Mouse (Mus musculus) heart, postnatal 4 days (tissue): ENCODE measurements around the gene Lzts2. TPM values are rescaled to one million over a fixed set of nuclear protein-coding genes. Genes with fewer than 3 reads are reported as not detected.

Experiments used
- DNase-seq: peaks from one replicate; pipeline ENCODE4 v3.0.0; 2021
- total RNA-seq, 2 experiments: library from RNA; stranded (reverse); gene quantifications; 2 replicates each; pipeline ENCODE4 v1.2.3; 2021

Gene Lzts2
- total RNA-seq, 2 experiments from 2014 or later: 52.6 to 68.0 TPM

DNA sequence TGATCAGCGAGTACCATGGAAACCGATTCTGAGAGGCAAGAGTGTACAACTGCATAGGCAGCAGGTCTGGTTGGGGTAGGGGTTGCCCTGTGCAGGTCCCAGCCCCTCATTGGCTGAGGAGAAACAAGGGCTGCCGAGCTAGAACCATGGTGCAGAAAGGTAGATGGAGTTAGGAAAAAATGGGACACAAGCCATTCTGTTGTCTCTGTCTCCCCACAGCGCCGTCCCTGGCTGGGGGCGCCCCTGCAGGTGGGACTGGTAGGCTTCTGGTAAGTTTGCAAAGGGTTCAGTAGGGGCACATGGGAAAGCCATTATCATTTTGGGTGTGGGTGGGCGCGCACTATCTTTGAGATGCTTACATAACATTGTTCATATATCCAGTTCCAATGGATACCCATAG lies 39.2 kb downstream of the Lzts2 start:
- DNase-seq: no peak

DNA sequence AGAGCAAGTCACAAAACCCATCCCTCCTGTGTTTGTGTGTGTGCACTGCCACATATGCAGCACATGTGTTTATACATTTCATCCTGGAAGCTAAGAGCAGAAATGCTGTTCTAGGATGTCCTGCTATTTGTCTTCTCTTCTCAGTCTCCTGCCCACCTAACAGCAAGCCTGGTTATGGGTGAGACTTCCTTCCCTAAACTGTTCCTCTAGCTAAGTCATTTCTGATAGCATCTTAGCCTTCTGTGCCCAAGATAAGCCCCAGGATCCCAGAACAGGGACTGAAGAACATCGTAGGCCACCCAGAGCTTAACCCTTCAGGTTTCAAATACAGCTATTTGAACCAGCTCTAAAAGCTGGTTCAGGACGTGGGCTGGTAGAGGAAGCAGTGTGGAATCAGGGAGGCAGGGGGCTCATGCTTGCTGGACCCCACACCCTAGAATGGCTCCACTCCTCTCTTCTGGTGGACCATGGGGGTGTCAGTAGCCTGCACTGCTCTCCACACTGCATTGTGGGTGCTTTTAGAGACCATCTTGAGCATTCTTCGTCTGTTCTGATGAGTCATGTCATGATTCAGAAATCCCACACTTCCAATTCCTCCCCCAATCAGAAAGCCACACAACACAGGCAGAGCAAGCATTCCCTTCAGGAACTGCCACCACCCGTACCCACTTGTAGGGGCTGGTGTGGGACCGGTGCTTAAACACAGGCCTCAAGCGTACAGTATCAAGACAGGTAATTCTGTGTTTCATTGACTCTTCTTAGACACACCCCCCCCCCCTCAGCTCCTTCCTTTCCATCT lies 40.9 kb downstream of the Lzts2 start:
- DNase-seq: no peak

- DNase-seq: peak; percentile 43
Observed at GRCm38 (mm10) chr19:45056364-45056763, 42.1 kb downstream of the Lzts2 start.

DNA sequence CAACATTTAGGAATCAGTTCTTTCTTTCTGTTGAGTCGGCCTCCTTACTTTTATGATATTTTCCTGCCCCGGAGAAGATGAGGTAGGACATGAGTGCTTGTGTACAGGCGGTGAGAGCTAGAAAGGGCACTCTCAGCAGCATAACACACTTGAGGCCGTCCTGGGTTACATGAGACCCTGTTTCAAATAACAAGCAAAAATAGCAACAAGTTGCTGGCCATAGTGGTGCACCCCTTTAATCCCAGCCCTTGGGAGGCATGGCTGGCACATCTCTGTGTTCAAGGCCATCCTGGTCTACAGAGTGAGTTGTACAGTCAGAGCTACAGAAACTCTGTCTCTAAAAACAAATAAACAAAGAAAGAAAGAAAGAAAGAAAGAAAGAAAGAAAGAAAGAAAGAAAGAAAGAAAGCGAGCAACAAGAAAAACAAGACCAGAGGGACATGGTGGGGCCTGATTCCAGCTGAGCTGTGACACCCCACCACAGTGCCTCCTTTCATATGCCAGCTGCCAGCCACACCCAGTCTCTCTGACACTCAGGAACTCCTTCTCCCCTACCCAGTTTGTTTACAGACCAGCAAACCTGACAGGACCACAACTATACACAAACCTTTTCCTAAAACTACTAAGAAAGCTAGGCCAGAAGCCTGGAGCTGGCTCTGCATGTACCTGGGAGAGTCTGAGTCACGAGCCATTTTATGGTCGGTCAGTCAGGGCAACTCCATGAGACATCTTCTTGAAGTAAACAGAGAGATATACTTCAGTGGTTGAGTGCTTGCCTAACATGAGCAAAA lies 42.9 kb downstream of the Lzts2 start:
- no peak for DNase-seq

DNA sequence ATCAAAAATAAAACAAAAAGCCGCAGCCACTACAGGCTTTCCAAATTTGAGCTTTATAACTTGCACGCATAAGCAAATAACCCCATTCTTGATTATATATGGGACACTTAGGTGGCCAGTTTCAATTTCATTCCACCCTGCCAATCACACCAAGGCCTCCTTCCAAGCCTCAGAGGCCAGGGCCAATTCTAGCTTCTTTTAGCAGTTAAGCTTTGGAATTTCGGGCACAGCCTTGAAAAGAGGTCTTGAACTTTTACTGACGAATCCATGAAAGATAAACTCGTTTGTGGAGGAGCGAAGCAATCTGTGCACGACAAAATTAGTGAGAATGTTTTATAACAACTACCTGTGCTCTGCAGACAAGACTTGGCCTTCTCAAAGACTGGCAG lies 43.5 kb downstream of the Lzts2 start:
- no peak for DNase-seq

DNA sequence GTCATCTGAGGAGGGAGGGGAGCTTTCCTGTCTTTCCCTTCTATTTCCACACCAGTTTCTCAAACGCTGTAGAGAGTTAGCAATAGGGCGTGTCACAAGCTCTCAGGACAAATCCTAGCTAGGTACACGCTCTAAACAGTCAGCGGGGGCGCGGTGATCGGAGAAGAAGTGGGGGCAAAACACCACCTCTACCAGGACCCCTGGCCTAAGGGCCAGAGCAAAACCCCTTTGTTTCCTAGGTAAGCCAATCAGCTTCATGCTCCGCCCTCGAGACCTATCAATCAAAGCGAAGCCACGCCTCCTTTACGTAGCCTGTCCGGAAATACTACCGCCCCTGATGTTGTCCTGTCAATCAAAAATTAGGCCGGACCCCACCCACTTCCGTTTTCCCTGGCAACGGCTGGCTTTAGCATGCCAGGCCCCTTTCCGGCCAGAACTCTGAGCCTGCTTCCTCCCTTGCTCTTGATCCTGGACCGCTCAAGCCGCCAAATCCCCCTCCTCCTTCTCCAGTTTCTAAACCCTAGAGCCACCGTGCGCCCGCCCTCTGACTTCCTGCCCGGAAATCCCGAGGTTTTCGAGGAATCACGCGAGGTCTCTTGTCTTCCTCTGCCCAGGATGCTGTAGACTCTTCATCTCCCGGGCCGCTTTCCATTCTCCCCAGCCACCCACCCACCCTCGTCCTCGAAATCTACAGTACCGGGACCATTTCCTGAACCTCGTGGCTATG lies 44.1 kb downstream of the Lzts2 start:
- peak; percentile 96 for DNase-seq

DNA sequence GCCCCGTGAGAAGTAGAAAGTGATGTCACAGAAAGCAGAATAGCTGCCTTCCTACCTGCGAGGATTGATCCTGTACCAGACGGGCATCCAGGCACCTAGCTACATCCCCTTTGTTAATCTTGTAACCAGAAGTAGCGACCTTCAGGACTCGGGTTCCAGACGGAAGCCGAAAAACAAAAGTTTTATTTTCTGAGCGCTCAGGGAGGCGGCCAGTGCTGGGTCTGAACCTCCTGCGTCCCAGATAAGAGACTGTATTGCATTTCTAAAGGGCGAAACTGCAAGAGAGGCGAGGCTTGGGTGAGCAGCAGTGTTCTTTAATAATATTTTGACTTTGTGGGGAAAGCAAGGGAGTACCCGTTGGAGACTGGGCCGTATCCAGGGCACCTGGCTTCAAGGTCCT lies 44.6 kb downstream of the Lzts2 start:
- DNase-seq: no peak

GRCm38 (mm10) chr19:45063565-45064292 lies 49.5 kb downstream of the Lzts2 start:
- no peak for DNase-seq

DNA sequence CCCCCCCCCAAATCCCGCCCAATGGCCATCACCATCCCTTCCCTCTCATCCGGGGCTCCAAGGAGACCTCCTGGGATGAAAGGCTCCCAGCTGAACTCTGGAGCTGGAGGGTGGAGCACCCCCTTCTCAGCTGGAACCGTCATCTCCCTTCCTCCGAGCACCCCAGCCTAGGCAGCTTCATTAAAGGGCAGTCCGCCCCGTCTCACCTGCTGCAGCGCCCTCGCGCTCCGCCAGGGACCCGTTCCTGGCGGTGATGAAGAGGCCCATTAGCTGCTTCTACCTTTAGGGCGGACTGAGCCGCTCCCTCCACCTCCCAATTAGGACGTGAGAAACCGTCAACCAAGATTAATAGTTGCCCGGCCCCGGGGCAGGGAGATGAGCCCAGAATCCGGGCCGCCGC lies 51.0 kb downstream of the Lzts2 start:
- DNase-seq: no peak

DNA sequence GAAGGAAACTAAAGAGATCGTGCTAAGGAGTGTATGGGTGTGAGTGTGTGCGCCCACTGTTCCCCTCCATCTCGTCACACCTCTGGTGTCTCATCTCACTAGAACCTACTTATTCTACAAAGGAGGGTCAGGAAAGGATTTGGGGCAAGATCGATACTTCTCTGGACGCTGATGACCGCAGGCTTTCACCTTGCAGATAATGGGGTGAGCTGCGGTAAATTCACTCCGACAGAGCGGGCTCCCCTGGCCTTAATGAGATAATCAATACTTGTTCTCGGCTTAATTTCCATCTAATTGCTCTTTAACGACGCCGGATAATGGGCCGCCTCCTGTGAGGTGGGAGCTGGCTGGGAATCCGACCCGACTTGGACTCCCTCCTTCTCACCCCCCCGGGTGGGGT lies 53.0 kb downstream of the Lzts2 start:
- no peak for DNase-seq

DNA sequence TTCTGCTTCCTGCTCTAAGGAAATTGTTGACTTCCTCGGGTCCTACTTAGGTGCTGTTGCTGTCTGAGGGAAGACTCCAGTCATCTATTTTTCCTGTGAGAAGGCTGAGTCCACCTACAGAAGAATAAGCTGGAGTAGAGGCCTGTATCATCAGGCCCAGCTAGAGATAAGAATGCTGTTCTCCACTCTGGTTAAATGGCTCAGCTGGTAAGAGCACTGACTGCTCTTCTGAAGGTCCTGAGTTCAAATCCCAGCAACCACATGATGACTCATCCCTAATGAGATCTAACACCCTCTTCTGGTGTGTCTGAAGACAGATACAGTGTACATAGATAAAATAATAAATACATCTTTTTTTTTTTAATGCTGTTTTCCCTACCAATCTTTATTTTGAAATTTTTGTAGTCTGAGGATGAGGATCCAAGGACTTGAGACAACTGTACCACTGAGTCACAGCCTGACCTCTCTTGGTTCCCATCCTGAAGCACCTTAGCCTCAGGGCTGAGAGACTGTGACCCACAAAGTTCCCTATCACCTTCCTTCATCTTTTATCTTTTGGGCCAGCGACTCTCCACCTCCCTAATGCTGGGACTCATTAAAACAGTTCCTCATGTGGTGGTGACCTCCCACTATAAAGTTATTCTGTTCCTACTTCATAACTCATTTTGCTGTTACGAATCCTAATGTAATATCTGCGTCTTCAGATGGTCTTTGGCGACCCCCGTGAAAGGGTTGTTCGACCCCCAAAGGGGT lies 53.7 kb downstream of the Lzts2 start:
- DNase-seq: no peak

GRCm38 (mm10) chr19:45073871-45074542 lies 59.8 kb downstream of the Lzts2 start:
- peak; percentile 93 for DNase-seq

GRCm38 (mm10) chr19:45074580-45075322 lies 60.5 kb downstream of the Lzts2 start, which contains the start of gene Kazald1:
Kazald1 (plus strand) TSS chr19:45075241.
- peak; percentile 96 for DNase-seq

- peak; percentile 47 for DNase-seq
Observed at GRCm38 (mm10) chr19:45075323-45076035, 61.3 kb downstream of the Lzts2 start.

- DNase-seq: no peak
Observed at GRCm38 (mm10) chr19:45076036-45076575, 61.9 kb downstream of the Lzts2 start.
